Mouse (Mus musculus) Patski (cell line): ENCODE measurements at regions not wholly inside any gene's neighbourhood (a gene's known extent, or its start where the extent isn't known, plus 50 kb on each side); places are given as distances from the start of the nearest gene placed in this dataset.

Experiments used
- ATAC-seq: fragments of 100-300 bp; one replicate; pipeline ENCODE4 v1.8.0; 2021
- CTCF ChIA-PET: fragments of 350-600 bp; sonication (Branson Sonifier 250); formaldehyde crosslinking; loops from one replicate; lab custom pipeline; 2022; ENCODE audit warnings: inconsistent platforms; lab: Charles Lee
- POLR2A ChIA-PET: fragments of 350-600 bp; sonication (Branson Sonifier 250); formaldehyde crosslinking; loops from one replicate; lab custom pipeline; 2022; ENCODE audit warnings: antibody characterized with exemption, inconsistent platforms; lab: Charles Lee
- DNase-seq: peaks from one replicate; pipeline ENCODE4 v3.0.0-alpha.2; 2011; ENCODE audit warnings: low read depth, low spot score
- H3K27me3 ChIP-seq: fragments of 371-371 bp; one replicate; pipeline ENCODE4 v1.5.1; 2021
- CTCF ChIP-seq: fragments of 100-300 bp; IDR thresholded peaks from one replicate; pipeline ENCODE4 v1.5.1; 2021
- in situ Hi-C: fragments of 300-500 bp; cut with MboI; formaldehyde crosslinking; loops from 3 replicates; pipeline ENCODE4 v1.11.1; 2018; ENCODE audit warnings: low pct_unique_long_range_greater_than_20kb, mixed read lengths

DNA sequence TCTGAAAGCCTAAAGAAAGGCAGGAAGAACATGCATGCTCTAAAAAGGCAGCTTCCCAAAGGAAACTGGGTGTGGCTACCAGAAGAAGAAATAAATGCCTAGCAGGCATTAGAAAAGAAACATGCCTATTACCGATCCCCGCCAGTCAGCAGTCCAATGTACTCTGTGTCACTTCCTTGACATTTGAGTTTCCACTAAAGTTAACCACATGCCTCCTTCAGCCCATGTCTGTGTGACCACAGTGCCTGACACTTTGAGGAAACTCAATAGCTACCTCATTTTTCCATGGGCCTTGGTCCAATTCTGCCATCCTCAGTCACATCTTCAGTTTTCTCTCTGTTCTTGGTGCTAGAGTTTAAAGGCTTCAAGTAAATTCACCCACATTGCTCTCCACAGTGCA is 233.7 kb upstream of the Isx start:
- DNase-seq (no peak), ATAC-seq (no peak)
- H3K27me3 ChIP-seq: peaks cover 4% of the 10 kb centered on the region
- CTCF ChIA-PET: no interaction called here
- POLR2A ChIA-PET: no interaction called here
- no peak for TF ChIP-seq CTCF
- in situ Hi-C loops: no loop called here

DNA sequence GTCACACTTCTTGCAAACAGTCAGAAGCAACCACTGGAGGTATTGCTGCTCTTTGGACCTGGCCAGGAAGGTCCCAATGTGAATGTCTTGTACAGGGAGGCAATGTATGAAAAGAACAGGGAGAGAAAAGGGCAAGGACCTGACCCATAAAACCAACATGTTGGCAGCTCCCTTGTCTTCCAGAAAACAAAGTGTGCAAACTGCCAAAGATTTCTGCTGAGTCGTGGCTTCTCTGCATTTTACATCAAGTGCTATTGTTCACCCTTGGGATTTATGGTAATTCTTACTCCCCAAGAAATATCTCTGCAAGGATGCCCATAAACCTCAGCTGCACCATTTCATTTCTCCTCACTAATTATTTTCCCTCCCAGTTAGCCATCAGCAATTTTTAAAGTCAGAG is 232.3 kb upstream of the Isx start:
- no peak for ATAC-seq
- H3K27me3 ChIP-seq: peaks cover 4% of the 10 kb centered on the region
- no peak for DNase-seq
- TF ChIP-seq CTCF: no peak
- POLR2A ChIA-PET: no interaction called here
- in situ Hi-C loops: no loop called here
- CTCF ChIA-PET: no interaction called here

DNA sequence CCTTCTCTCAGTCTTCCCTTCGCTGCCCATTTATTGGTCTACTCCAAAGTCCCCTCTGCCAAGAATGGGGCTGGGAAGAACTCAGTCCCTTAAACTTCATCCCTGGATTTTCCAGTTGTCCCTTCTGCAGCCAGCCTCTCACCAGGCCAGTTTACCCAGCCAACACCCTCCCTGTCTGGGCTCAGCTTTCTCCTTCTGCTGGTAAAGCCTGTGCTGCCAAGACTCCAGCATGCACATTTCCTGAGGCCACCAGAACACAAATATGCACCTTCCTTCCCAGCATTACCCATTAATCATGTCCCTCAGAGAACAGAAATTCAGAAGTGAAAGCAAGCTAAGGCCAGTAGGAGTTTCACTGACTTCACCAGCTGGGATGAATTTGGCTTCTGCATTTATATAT is 213.0 kb upstream of the Isx start:
- DNase-seq (no peak), ATAC-seq (no peak)
- in situ Hi-C loops: no loop called here
- ChIA-PET CTCF (no interaction called here), POLR2A (no interaction called here)
- no peaks in the 10 kb centered on the region for H3K27me3 ChIP-seq
- TF ChIP-seq CTCF: no peak

GRCm38 (mm10) chr8:74688342-74688741 is 184.6 kb upstream of the Isx start:
- CTCF ChIA-PET: no interaction called here
- no peak for DNase-seq
- no peaks in the 10 kb centered on the region for H3K27me3 ChIP-seq
- POLR2A ChIA-PET: no interaction called here
- no peak for ATAC-seq
- in situ Hi-C loops: no loop called here
- no peak for TF ChIP-seq CTCF

DNA sequence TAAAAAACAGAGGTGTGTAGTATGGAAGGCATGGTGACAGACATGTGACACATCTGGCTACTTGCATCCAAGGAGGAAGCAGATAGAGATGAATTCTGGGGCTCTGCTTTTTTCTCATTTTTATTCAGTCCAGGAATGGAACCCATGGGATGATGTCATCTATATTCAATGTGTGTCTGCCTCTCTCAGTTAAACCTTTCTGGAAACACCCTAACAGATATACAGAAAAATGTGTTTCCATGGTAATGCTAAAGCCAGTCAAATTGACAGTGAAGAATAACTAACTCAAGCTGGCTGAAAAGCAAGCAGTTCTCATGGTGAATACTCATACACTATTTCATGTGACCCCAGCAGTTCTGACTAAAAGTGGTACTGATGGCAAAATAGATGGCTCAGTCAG is 177.0 kb upstream of the Isx start:
- POLR2A ChIA-PET: no interaction called here
- TF ChIP-seq CTCF: no peak
- H3K27me3 ChIP-seq: no peaks in the 10 kb centered on the region
- CTCF ChIA-PET: no interaction called here
- in situ Hi-C loops: loop anchor here (10.0 kb wide), 1 partner anchor 69 kb away; no protein-coding TSS in a partner anchor
- ATAC-seq (no peak), DNase-seq (no peak)

DNA sequence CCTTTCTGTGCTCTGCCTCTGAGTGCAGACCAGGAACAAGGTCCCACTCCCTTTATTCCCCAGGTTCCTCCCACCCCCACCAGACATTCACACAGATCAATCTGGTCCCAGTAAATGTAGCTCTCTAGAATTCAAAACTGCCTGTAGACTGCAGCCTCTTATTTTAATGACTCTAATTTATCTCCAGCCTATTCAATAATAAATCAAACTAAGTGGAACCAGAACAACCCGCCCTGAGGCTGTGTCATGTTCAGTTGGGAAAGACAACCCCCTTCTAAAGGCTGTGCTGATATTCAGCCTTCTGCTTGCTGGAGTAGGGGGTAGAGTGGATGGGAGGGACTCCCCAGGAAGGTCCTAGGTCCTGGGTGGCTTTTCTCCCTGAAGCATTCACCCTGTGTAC is 175.7 kb upstream of the Isx start:
- TF ChIP-seq CTCF: no peak
- in situ Hi-C loops: loop anchor here (10.0 kb wide), 1 partner anchor 67 kb away; no protein-coding TSS in a partner anchor
- no peak for ATAC-seq
- ChIA-PET POLR2A (no interaction called here), CTCF (no interaction called here)
- no peaks in the 10 kb centered on the region for H3K27me3 ChIP-seq
- DNase-seq: no peak

DNA sequence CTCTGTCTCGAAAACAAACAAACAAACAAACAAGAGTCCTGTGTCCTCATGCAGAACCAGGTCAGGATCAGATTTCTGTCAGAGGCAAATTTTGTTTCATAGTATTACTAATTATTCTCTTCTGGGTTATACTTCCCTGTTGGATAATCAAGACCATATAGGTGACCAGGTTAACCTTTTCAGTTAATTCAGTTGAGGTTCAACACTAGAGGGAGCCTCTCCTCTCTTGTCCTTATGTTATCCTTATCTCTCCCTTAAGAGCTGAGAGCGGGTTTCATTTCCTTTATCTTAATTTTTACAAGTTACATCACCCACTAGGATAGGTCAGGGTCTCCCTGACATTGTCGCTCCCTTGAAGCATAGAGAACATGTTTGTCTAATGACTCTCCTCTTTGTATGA is 160.4 kb upstream of the Isx start:
- in situ Hi-C loops: no loop called here
- DNase-seq: no peak
- CTCF ChIA-PET: no interaction called here

DNA sequence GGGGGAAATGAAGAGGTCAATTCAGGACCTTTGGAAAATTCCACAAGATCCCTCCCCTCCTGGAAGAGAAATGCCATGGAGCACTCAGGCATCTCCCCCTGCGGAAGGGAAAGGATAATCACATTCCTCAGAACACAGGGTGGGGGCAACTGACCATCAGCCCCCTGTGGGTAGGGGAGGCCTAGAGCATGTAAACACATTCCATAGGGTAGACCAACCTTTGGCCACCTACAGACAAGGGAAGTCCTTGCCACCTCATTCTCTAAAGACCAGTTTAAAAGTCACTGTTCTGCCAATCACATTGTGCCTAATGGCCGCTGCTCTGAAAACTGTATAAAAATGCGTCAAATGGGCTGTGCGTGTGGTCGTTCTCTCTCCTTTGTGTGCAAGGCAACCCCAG is 156.9 kb upstream of the Isx start:
- ATAC-seq: no peak
- POLR2A ChIA-PET: no interaction called here
- H3K27me3 ChIP-seq: no peaks in the 10 kb centered on the region
- TF ChIP-seq CTCF: no peak
- CTCF ChIA-PET: no interaction called here
- in situ Hi-C loops: no loop called here
- no peak for DNase-seq

More for the DNA sequence above, 160.4 kb upstream of the Isx start:
- POLR2A ChIA-PET: no interaction called here
- no peak for TF ChIP-seq CTCF
- H3K27me3 ChIP-seq: no peaks in the 10 kb centered on the region
- ATAC-seq: no peak

- ATAC-seq (no peak), DNase-seq (no peak)
- POLR2A ChIA-PET: no interaction called here
- CTCF ChIA-PET: no interaction called here
- no peak for TF ChIP-seq CTCF
- in situ Hi-C loops: loop anchor here (10.0 kb wide), 1 partner anchor 70 kb away; no protein-coding TSS in a partner anchor
- H3K27me3 ChIP-seq: no peaks in the 10 kb centered on the region
These were observed 108.2 kb upstream of the Isx start for GRCm38 (mm10) chr8:74764728-74765127.

- ChIA-PET POLR2A (no interaction called here), CTCF (no interaction called here)
- no peak for ATAC-seq
- H3K27me3 ChIP-seq: no peaks in the 10 kb centered on the region
- in situ Hi-C loops: no loop called here
- DNase-seq: no peak
- TF ChIP-seq CTCF: no peak
These were observed 97.4 kb upstream of the Isx start for GRCm38 (mm10) chr8:74775549-74775948.

DNA sequence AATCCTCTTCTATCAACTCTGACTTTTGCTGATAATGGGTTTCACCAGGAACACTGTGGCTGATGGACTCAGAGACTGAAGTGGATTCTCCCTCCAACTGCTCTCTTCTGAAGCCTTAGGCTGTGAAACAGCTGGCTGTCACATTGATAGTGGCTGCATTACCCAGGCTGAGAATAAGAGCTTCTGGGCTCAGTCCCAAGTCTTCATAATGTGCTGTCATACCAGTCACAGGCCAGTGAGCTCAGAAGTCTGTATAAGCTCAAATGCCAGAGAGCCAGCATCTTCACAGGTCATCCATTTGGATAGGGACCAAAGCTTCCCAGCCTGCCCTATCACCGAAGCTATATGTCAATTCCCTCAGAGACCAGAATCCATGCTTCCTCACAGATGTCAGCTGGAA is 91.9 kb upstream of the Isx start:
- no peaks in the 10 kb centered on the region for H3K27me3 ChIP-seq
- no peak for TF ChIP-seq CTCF
- POLR2A ChIA-PET: no interaction called here
- no peak for DNase-seq
- no peak for ATAC-seq
- in situ Hi-C loops: no loop called here
- CTCF ChIA-PET: no interaction called here

DNA sequence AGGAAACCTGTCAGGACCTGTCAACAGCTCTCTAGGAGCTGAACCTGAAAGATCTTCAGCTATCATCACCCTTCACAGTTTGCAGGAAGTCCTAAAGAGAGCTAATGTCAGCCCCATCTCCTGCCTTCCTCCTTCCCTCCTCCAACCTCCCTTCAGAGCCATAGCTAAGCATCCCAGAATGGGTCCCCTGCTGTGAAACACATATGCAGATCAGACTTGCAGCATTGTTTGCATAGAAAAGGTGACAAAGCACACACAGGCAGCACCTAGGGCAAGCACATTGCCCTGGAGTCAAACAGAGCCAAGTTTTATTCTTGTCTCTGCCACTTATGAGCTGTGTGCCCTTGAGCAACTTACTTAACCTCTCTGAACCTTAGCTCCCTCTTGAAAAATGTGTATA is 64.3 kb upstream of the Isx start:
- no peak for DNase-seq
- no peak for TF ChIP-seq CTCF
- CTCF ChIA-PET: no interaction called here
- in situ Hi-C loops: no loop called here
- no peak for ATAC-seq
- POLR2A ChIA-PET: no interaction called here
- peaks cover 4% of the 10 kb centered on the region for H3K27me3 ChIP-seq
